Mouse (Mus musculus): ENCODE results near the gene Cyp4f39. TPM values are rescaled to one million over a fixed set of nuclear protein-coding genes. Genes with fewer than 3 reads are reported as not detected.

Cyp4f39 gene
- total and polyA plus RNA-seq, 2 experiments: 0.18 to 0.49 TPM

DNA sequence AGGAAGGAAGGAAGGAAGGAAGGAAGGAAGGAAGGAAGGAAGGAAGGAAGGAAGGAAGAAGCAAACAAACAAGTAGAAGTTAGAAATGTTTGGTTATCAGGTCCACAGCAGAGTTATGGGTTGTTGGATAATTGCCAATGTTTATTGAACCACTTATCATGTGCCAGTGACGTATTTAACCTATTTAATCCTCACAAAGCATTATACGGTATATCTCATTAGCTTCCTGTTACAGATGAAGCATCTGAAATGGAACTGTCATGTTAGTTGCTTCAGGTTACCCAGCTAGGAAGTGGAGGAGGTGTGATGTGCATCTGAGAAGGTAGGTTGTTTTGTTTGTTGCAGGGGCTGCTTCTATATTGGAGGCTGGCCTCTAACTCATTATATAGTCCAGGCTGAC is 32.5 kb upstream of the Cyp4f39 start:
- H3K27me3 ChIP-seq (ENCODE audit: control insufficient read depth, insufficient read depth, low read length): no peaks in the 10 kb centered on the region
- H3K36me3 ChIP-seq (ENCODE audit: control insufficient read depth, insufficient read depth, low read length): peaks cover 5% of the 10 kb centered on the region; the same call in 1 of the 2 replicates
- H3K27ac ChIP-seq (replicated peaks; ENCODE audit: insufficient read depth, low read depth, low read length): peak overlapping the region; percentile 92
- H3K4me3 ChIP-seq (ENCODE audit: insufficient read depth, low read depth, low read length): peak overlapping the region; percentile 75
- no peak for TF ChIP-seq POLR2A (IDR thresholded peaks at IDR 0.05; ENCODE audit: extremely low read depth, insufficient read depth, low read length)
- TF ChIP-seq CTCF (IDR thresholded peaks at IDR 0.05; ENCODE audit: low read depth, low read length): no peak
- peak overlapping the region; percentile 59 for H3K9ac ChIP-seq (ENCODE audit: low read depth, low read length)
- DNase-seq (ENCODE audit: extremely low read depth, low read depth, low spot score): peak; percentile 47
- peaks cover 15% of the 10 kb centered on the region for H3K4me1 ChIP-seq (ENCODE audit: control insufficient read depth, insufficient read depth, low read length)
- H3K79me2 ChIP-seq (ENCODE audit: control insufficient read depth, insufficient read depth, low read length): peaks cover 25% of the 10 kb centered on the region; the same call in 1 of the 2 replicates
- 11% methylated on average over 2 of the region's 2 CpGs for WGBS

DNA sequence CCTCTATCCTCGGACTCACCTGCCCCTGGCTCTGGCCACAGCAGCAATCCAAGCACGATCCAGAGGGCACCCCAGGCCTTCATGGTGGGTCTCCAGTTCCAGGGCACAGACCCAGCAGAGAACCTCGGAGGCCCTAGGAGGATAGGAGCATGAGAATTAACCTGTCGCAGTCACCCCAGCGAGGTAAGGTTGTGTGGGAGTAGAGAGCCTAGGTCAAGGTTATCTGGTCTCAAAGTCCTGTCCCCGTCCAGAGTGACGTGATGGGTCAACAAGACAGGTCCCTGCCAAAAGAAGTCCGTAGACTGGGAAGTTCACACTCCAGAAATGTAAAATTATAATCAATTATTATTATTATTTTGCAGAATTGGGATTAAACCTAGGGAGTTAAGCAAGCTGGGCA is 31.7 kb upstream of the Cyp4f39 start:
- DNase-seq (ENCODE audit: extremely low read depth, low read depth, low spot score): peak; percentile 97
- Histone ChIP-seq H3K27ac (replicated peaks; ENCODE audit: insufficient read depth, low read depth, low read length) (peak overlapping the region; percentile 92), H3K27me3 (ENCODE audit: control insufficient read depth, insufficient read depth, low read length) (no peaks in the 10 kb centered on the region), H3K36me3 (ENCODE audit: control insufficient read depth, insufficient read depth, low read length) (peaks cover 5% of the 10 kb centered on the region; the same call in 1 of the 2 replicates), H3K4me3 (ENCODE audit: insufficient read depth, low read depth, low read length) (peak overlapping the region; percentile 75), H3K79me2 (ENCODE audit: control insufficient read depth, insufficient read depth, low read length) (peaks cover 25% of the 10 kb centered on the region; the same call in 1 of the 2 replicates), H3K4me1 (ENCODE audit: control insufficient read depth, insufficient read depth, low read length) (peaks cover 15% of the 10 kb centered on the region), H3K9ac (ENCODE audit: low read depth, low read length) (peak overlapping the region; percentile 85)
- TF ChIP-seq CTCF (IDR thresholded peaks at IDR 0.05; ENCODE audit: low read depth, low read length) (no peak), POLR2A (IDR thresholded peaks at IDR 0.05; ENCODE audit: extremely low read depth, insufficient read depth, low read length) (no peak)
- 17% methylated on average over 8 of the region's 8 CpGs for WGBS

DNA sequence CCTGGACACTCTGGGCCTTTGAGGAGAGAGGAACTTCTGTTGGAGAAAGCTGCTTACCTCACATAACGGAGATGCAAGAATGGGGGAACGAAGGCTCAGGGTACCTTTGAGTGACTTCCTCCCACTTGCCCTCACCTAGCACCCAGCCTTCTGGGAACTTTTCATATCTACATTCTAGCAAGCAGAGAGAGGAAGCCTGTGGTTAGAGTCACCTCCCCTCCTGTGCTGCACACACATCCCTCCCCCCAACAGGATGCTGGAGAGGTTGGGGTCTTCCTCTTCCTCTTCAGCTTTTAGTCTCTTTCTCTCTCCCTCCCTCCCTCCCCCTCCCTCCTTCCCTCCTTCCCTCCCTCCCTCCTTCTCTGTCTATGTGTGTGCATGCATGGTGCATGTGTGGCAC is 28.5 kb upstream of the Cyp4f39 start, which contains the start of gene Pglyrp2:
Pglyrp2 (minus strand) TSS at position 134 of the 400 bp plus-strand sequence.
- Histone ChIP-seq H3K9ac (ENCODE audit: low read depth, low read length) (no peak within 1 kb of the TSS), H3K4me3 (ENCODE audit: insufficient read depth, low read depth, low read length) (no peak within 1 kb of the TSS), H3K27ac (replicated peaks; ENCODE audit: insufficient read depth, low read depth, low read length) (no peak within 1 kb of the TSS), H3K27me3 (ENCODE audit: control insufficient read depth, insufficient read depth, low read length) (no peaks in the 10 kb centered on the region), H3K79me2 (ENCODE audit: control insufficient read depth, insufficient read depth, low read length) (peaks cover 8% of the 10 kb centered on the region; the same call in 1 of the 2 replicates), H3K36me3 (ENCODE audit: control insufficient read depth, insufficient read depth, low read length) (no peaks in the 10 kb centered on the region), H3K4me1 (ENCODE audit: control insufficient read depth, insufficient read depth, low read length) (peaks cover 14% of the 10 kb centered on the region)
- 86% methylated on average over 2 of the region's 2 CpGs for WGBS
- TF ChIP-seq CTCF (IDR thresholded peaks at IDR 0.05; ENCODE audit: low read depth, low read length) (no peak), POLR2A (IDR thresholded peaks at IDR 0.05; ENCODE audit: extremely low read depth, insufficient read depth, low read length) (no peak)
- DNase-seq (ENCODE audit: extremely low read depth, low read depth, low spot score): no peak

DNA sequence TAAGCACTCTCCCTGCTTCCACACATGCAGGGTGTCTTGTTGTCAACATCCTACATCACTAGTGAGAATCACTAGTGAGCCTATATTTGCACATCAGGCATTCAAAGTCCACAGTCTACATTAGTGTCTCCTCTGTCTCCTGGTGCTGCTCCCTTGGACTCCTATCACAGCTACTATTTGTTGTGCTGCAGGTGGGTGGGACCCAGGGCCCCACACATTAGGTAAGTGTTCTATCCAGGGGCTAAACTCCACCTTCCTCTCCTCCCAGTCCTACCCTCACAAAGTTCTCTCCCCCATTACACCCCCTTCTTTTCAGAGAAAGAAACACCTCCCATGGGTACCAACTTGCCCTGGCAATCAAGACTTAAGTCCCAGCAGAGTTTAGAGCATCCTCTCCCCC is 25.9 kb upstream of the Cyp4f39 start:
- Histone ChIP-seq H3K9ac (ENCODE audit: low read depth, low read length) (no peak overlapping the region), H3K4me1 (ENCODE audit: control insufficient read depth, insufficient read depth, low read length) (no peaks in the 10 kb centered on the region), H3K27me3 (ENCODE audit: control insufficient read depth, insufficient read depth, low read length) (no peaks in the 10 kb centered on the region), H3K36me3 (ENCODE audit: control insufficient read depth, insufficient read depth, low read length) (no peaks in the 10 kb centered on the region), H3K27ac (replicated peaks; ENCODE audit: insufficient read depth, low read depth, low read length) (no peak overlapping the region), H3K79me2 (ENCODE audit: control insufficient read depth, insufficient read depth, low read length) (no peaks in the 10 kb centered on the region), H3K4me3 (ENCODE audit: insufficient read depth, low read depth, low read length) (no peak overlapping the region)
- TF ChIP-seq POLR2A (IDR thresholded peaks at IDR 0.05; ENCODE audit: extremely low read depth, insufficient read depth, low read length) (no peak), CTCF (IDR thresholded peaks at IDR 0.05; ENCODE audit: low read depth, low read length) (no peak)
- DNase-seq (ENCODE audit: extremely low read depth, low read depth, low spot score): no peak

DNA sequence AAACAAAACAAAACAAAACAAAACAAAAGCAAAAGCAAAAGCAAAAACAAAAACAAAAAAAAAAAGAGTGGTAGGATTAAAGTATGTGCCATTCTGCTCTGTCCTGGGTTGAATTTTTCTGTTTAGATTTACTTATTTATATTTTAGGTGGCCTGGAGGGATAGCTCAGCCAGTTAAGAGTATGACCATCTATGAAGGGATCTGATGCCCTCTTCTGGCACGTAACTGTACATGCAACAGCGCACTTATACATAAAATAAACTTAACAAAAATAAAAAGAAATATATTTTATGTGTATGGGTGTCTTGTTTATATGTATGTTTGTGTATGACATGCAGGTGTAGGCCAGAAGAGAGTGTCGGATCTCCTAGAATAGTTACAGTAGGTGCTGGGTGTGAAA is 20.6 kb upstream of the Cyp4f39 start:
- H3K9ac ChIP-seq (ENCODE audit: low read depth, low read length): no peak overlapping the region
- peak; percentile 64 for DNase-seq (ENCODE audit: extremely low read depth, low read depth, low spot score)
- H3K27me3 ChIP-seq (ENCODE audit: control insufficient read depth, insufficient read depth, low read length): no peaks in the 10 kb centered on the region
- H3K4me3 ChIP-seq (ENCODE audit: insufficient read depth, low read depth, low read length): no peak overlapping the region
- H3K79me2 ChIP-seq (ENCODE audit: control insufficient read depth, insufficient read depth, low read length): no peaks in the 10 kb centered on the region
- no peaks in the 10 kb centered on the region for H3K4me1 ChIP-seq (ENCODE audit: control insufficient read depth, insufficient read depth, low read length)
- no peak for TF ChIP-seq POLR2A (IDR thresholded peaks at IDR 0.05; ENCODE audit: extremely low read depth, insufficient read depth, low read length)
- TF ChIP-seq CTCF (IDR thresholded peaks at IDR 0.05; ENCODE audit: low read depth, low read length): peak; percentile 41
- H3K27ac ChIP-seq (replicated peaks; ENCODE audit: insufficient read depth, low read depth, low read length): no peak overlapping the region
- WGBS: 46% methylated on average over 3 of the region's 3 CpGs
- H3K36me3 ChIP-seq (ENCODE audit: control insufficient read depth, insufficient read depth, low read length): no peaks in the 10 kb centered on the region

DNA sequence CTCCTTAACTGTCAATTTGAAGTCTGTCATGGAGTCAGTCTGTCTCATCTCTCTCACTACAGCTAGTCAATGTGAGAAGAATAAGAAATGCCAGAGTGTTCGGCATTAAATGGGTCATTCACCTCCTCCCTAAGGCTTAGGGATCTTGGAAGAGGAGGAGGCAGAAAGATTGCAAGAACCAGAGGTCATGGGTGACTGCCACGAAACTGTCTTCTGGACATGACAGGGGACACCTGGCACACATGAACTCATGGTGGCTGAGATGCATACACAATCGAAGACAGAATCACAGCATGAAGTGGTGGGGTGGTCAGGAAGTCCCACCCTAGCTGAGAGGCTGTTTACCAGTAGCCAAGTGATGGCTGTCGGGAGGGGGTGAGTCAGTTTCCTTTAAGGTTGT is 18.2 kb upstream of the Cyp4f39 start:
- Histone ChIP-seq H3K9ac (ENCODE audit: low read depth, low read length) (no peak overlapping the region), H3K36me3 (ENCODE audit: control insufficient read depth, insufficient read depth, low read length) (no peaks in the 10 kb centered on the region), H3K4me1 (ENCODE audit: control insufficient read depth, insufficient read depth, low read length) (no peaks in the 10 kb centered on the region), H3K79me2 (ENCODE audit: control insufficient read depth, insufficient read depth, low read length) (no peaks in the 10 kb centered on the region), H3K27ac (replicated peaks; ENCODE audit: insufficient read depth, low read depth, low read length) (no peak overlapping the region), H3K4me3 (ENCODE audit: insufficient read depth, low read depth, low read length) (no peak overlapping the region), H3K27me3 (ENCODE audit: control insufficient read depth, insufficient read depth, low read length) (no peaks in the 10 kb centered on the region)
- no peak for TF ChIP-seq POLR2A (IDR thresholded peaks at IDR 0.05; ENCODE audit: extremely low read depth, insufficient read depth, low read length)
- no peak for TF ChIP-seq CTCF (IDR thresholded peaks at IDR 0.05; ENCODE audit: low read depth, low read length)
- WGBS: 65% methylated on average over 4 of the region's 4 CpGs
- DNase-seq (ENCODE audit: extremely low read depth, low read depth, low spot score): no peak
